Mouse (Mus musculus) cerebellum, postnatal 4 days (tissue): Measurements from ENCODE around the gene Usp54.

Experiments
- DNase-seq, 2 experiments: peaks; one replicate each; pipeline ENCODE4 v3.0.0; 2022; ENCODE audit warnings: low spot score in 2 of 2, mixed read lengths in 1 of 2

Usp54 gene

GRCm38 (mm10) chr14:20640644-20641437 is at the start of gene Usp54:
Gene Usp54, minus strand, starts transcription at chr14:20641063.
- DNase-seq, result peak; percentile 92 to 97

- DNase-seq, result no peak
These were observed 48.1 kb upstream of the Usp54 start for GRCm38 (mm10) chr14:20689009-20689408.

GRCm38 (mm10) chr14:20686576-20686975 is 45.7 kb upstream of the Usp54 start:
- no peak for DNase-seq

- DNase-seq, result no peak
These were observed 41.6 kb upstream of the Usp54 start for GRCm38 (mm10) chr14:20682498-20682897.

- DNase-seq, result no peak
These were observed 40.9 kb upstream of the Usp54 start for GRCm38 (mm10) chr14:20681742-20682141.

- no peak for DNase-seq
These were observed 37.0 kb upstream of the Usp54 start for GRCm38 (mm10) chr14:20677906-20678305.

- DNase-seq, result peak; percentile 98 to 99
These were observed 33.4 kb upstream of the Usp54 start, which contains the start of gene Sec24c for GRCm38 (mm10) chr14:20674064-20674833. Gene Sec24c, plus strand, starts transcription at chr14:20674308.

GRCm38 (mm10) chr14:20673735-20674063 is 32.8 kb upstream of the Usp54 start:
- peak in 1 of 2 experiments; percentile 11 for DNase-seq

GRCm38 (mm10) chr14:20672990-20673389 is 32.1 kb upstream of the Usp54 start:
- DNase-seq, result peak in 1 of 2 experiments; percentile 49

- DNase-seq, result no peak
These were observed 27.4 kb upstream of the Usp54 start, which contains the start of gene Synpo2l for GRCm38 (mm10) chr14:20668154-20668810. Gene Synpo2l, minus strand, starts transcription at chr14:20668354.

- no peak for DNase-seq
These were observed 26.6 kb upstream of the Usp54 start for GRCm38 (mm10) chr14:20667469-20667868.

GRCm38 (mm10) chr14:20664436-20664835 is 23.6 kb upstream of the Usp54 start:
- DNase-seq, result no peak

- DNase-seq, result no peak
These were observed 22.7 kb upstream of the Usp54 start for GRCm38 (mm10) chr14:20663601-20664000.

GRCm38 (mm10) chr14:20662740-20663139 is 21.9 kb upstream of the Usp54 start:
- DNase-seq, result no peak

GRCm38 (mm10) chr14:20661661-20662331 is 20.9 kb upstream of the Usp54 start:
- DNase-seq, result peak in 1 of 2 experiments; percentile 23

- peak; percentile 80 to 91 for DNase-seq
These were observed 20.2 kb upstream of the Usp54 start for GRCm38 (mm10) chr14:20660827-20661660.

- no peak for DNase-seq
These were observed 18.8 kb upstream of the Usp54 start for GRCm38 (mm10) chr14:20659687-20660086.

- no peak for DNase-seq
These were observed 18.0 kb upstream of the Usp54 start for GRCm38 (mm10) chr14:20658902-20659301.

- peak in 1 of 2 experiments; percentile 25 for DNase-seq
These were observed 17.5 kb upstream of the Usp54 start for GRCm38 (mm10) chr14:20658326-20658725.

GRCm38 (mm10) chr14:20656361-20656760 is 15.5 kb upstream of the Usp54 start, which contains the start of gene Myoz1:
Gene Myoz1, minus strand, starts transcription at chr14:20656540.
- no peak for DNase-seq

- DNase-seq, result no peak
These were observed 14.9 kb upstream of the Usp54 start for GRCm38 (mm10) chr14:20655731-20656130.
